Mouse (Mus musculus) MEL (cell line): ENCODE measurements around the gene Zfp689.
"Not testable (repeated sequence)": the region's sequence is repeated elsewhere in the genome, so short reads cannot be mapped to it uniquely, and the experiment has no call there.

Experiments used
- MAZ ChIP-seq: IDR thresholded peaks from 2 replicates; pipeline ENCODE4 v1.6.1; 2012; ENCODE audit warnings: low read depth, mild to moderate bottlenecking, inconsistent platforms, low read length, improper control_type of control experiment
- POLR2A ChIP-seq, 2 experiments: IDR thresholded peaks; 2 replicates each; pipeline ENCODE4 v1.6.1; 2011 to 2012; ENCODE audit warnings: low read length in 2 of 2, mild to moderate bottlenecking in 2 of 2, control low read depth in 1 of 2, improper control_type of control experiment in 1 of 2, low read depth in 1 of 2, moderate library complexity in 1 of 2; ENCODE audit not compliant: control insufficient read depth in 1 of 2, insufficient read depth in 1 of 2, poor library complexity in 1 of 2
- POLR2AphosphoS5 ChIP-seq: IDR thresholded peaks from 2 replicates; pipeline ENCODE4 v1.6.1; 2012; ENCODE audit warnings: low read depth, borderline replicate concordance, mild to moderate bottlenecking, inconsistent platforms, low read length, moderate library complexity, mixed read lengths
- TBP ChIP-seq: IDR thresholded peaks from 2 replicates; pipeline ENCODE4 v1.8.0; 2011; ENCODE audit warnings: low read depth, low read length, improper control_type of control experiment

GRCm38 (mm10) chr7:127458371-127459122 lies 9.6 kb upstream of the Zfp689 start:
- not testable (repeated sequence) for TF ChIP-seq POLR2AphosphoS5; MAZ; TBP; POLR2A (IDR thresholded peaks at IDR 0.05; ENCODE audit: control insufficient read depth in 1 of 2, insufficient read depth in 1 of 2, low read depth in 1 of 2, low read length in 2 of 2, poor library complexity in 1 of 2)
